Mouse (Mus musculus): ENCODE results near the gene Clint1. TPM values are rescaled to one million over a fixed set of nuclear protein-coding genes. Genes with fewer than 3 reads are reported as not detected.
"Not testable (repeated sequence)": the region's sequence is repeated elsewhere in the genome, so short reads cannot be mapped to it uniquely, and the experiment has no call there.

Clint1 gene
- total and polyA plus RNA-seq, 2 experiments from 2014 or later, result 27.6 to 34.5 TPM

GRCm38 (mm10) chr11:45866534-45866933, 14.7 kb downstream of the Clint1 start:
- no peak for TF ChIP-seq CTCF (IDR thresholded peaks at IDR 0.05)
- Histone ChIP-seq H3K4me3 (ENCODE audit: low read depth, low read length) (no peak overlapping the region), H3K4me1 (ENCODE audit: insufficient read depth, low read length) (no peaks in the 10 kb centered on the region), H3K9me3 (ENCODE audit: low read length) (no peaks in the 10 kb centered on the region), H3K27ac (ENCODE audit: low read depth, low read length) (no peak overlapping the region), H3K27me3 (ENCODE audit: insufficient read depth, low read length) (no peaks in the 10 kb centered on the region), H3K36me3 (ENCODE audit: insufficient read depth, low read length) (no peaks in the 10 kb centered on the region), H3K9ac (replicated peaks; ENCODE audit: low read length, poor library complexity, severe bottlenecking) (no peak overlapping the region), H3K4me2 (ENCODE audit: low read depth, low read length, poor library complexity, severe bottlenecking) (no peak overlapping the region)
- WGBS, result 87% methylated on average over 4 of the region's 4 CpGs
- ATAC-seq (ENCODE audit: low FRiP score) (no peak), DNase-seq (ENCODE audit: low spot score) (peak; percentile 14)

GRCm38 (mm10) chr11:45873666-45874065, 21.8 kb downstream of the Clint1 start:
- Histone ChIP-seq H3K27ac (ENCODE audit: low read depth, low read length) (no peak overlapping the region), H3K4me2 (ENCODE audit: low read depth, low read length, poor library complexity, severe bottlenecking) (no peak overlapping the region), H3K9me3 (ENCODE audit: low read length) (no peaks in the 10 kb centered on the region), H3K9ac (replicated peaks; ENCODE audit: low read length, poor library complexity, severe bottlenecking) (no peak overlapping the region), H3K27me3 (ENCODE audit: insufficient read depth, low read length) (no peaks in the 10 kb centered on the region), H3K36me3 (ENCODE audit: insufficient read depth, low read length) (no peaks in the 10 kb centered on the region), H3K4me1 (ENCODE audit: insufficient read depth, low read length) (no peaks in the 10 kb centered on the region), H3K4me3 (ENCODE audit: low read depth, low read length) (no peak overlapping the region)
- DNase-seq (ENCODE audit: low spot score), result no peak
- TF ChIP-seq CTCF (IDR thresholded peaks at IDR 0.05), result peak; percentile 40; the same call in 1 of the 2 replicates
- 80% methylated on average over 1 of the region's 1 CpGs for WGBS
- no peak for ATAC-seq (ENCODE audit: low FRiP score)

GRCm38 (mm10) chr11:45874251-45874650, 22.4 kb downstream of the Clint1 start:
- no peaks in the 10 kb centered on the region for H3K36me3 ChIP-seq (ENCODE audit: insufficient read depth, low read length)
- ATAC-seq (ENCODE audit: low FRiP score) (no peak), DNase-seq (ENCODE audit: low spot score) (no peak)
- H3K4me3 ChIP-seq (ENCODE audit: low read depth, low read length), result no peak overlapping the region
- H3K9ac ChIP-seq (replicated peaks; ENCODE audit: low read length, poor library complexity, severe bottlenecking), result no peak overlapping the region
- no peaks in the 10 kb centered on the region for H3K27me3 ChIP-seq (ENCODE audit: insufficient read depth, low read length)
- TF ChIP-seq CTCF (IDR thresholded peaks at IDR 0.05), result no peak
- no peak overlapping the region for H3K27ac ChIP-seq (ENCODE audit: low read depth, low read length)
- H3K4me1 ChIP-seq (ENCODE audit: insufficient read depth, low read length), result no peaks in the 10 kb centered on the region
- H3K9me3 ChIP-seq (ENCODE audit: low read length), result no peaks in the 10 kb centered on the region
- WGBS, result 98% methylated on average over 6 of the region's 6 CpGs
- no peak overlapping the region for H3K4me2 ChIP-seq (ENCODE audit: low read depth, low read length, poor library complexity, severe bottlenecking)

- Histone ChIP-seq H3K9ac (replicated peaks; ENCODE audit: low read length, poor library complexity, severe bottlenecking) (no peak overlapping the region), H3K27ac (ENCODE audit: low read depth, low read length) (no peak overlapping the region), H3K36me3 (ENCODE audit: insufficient read depth, low read length) (no peaks in the 10 kb centered on the region), H3K27me3 (ENCODE audit: insufficient read depth, low read length) (no peaks in the 10 kb centered on the region), H3K4me2 (ENCODE audit: low read depth, low read length, poor library complexity, severe bottlenecking) (no peak overlapping the region), H3K4me1 (ENCODE audit: insufficient read depth, low read length) (no peaks in the 10 kb centered on the region), H3K4me3 (ENCODE audit: low read depth, low read length) (no peak overlapping the region), H3K9me3 (ENCODE audit: low read length) (no peaks in the 10 kb centered on the region)
- WGBS, result 97% methylated on average over 7 of the region's 7 CpGs
- DNase-seq (ENCODE audit: low spot score) (no peak), ATAC-seq (ENCODE audit: low FRiP score) (no peak)
- no peak for TF ChIP-seq CTCF (IDR thresholded peaks at IDR 0.05)
These were observed 23.6 kb downstream of the Clint1 start for GRCm38 (mm10) chr11:45875351-45875935.

GRCm38 (mm10) chr11:45876036-45876435, 24.2 kb downstream of the Clint1 start:
- no peak for ATAC-seq (ENCODE audit: low FRiP score)
- TF ChIP-seq CTCF (IDR thresholded peaks at IDR 0.05), result no peak
- no peak overlapping the region for H3K9ac ChIP-seq (replicated peaks; ENCODE audit: low read length, poor library complexity, severe bottlenecking)
- H3K4me3 ChIP-seq (ENCODE audit: low read depth, low read length), result no peak overlapping the region
- H3K4me1 ChIP-seq (ENCODE audit: insufficient read depth, low read length), result no peaks in the 10 kb centered on the region
- no peak for DNase-seq (ENCODE audit: low spot score)
- 89% methylated on average over 2 of the region's 2 CpGs for WGBS
- H3K9me3 ChIP-seq (ENCODE audit: low read length), result no peaks in the 10 kb centered on the region
- no peaks in the 10 kb centered on the region for H3K36me3 ChIP-seq (ENCODE audit: insufficient read depth, low read length)
- H3K27ac ChIP-seq (ENCODE audit: low read depth, low read length), result no peak overlapping the region
- no peak overlapping the region for H3K4me2 ChIP-seq (ENCODE audit: low read depth, low read length, poor library complexity, severe bottlenecking)
- no peaks in the 10 kb centered on the region for H3K27me3 ChIP-seq (ENCODE audit: insufficient read depth, low read length)

GRCm38 (mm10) chr11:45879366-45879765, 27.5 kb downstream of the Clint1 start:
- WGBS, result 62% methylated on average over 4 of the region's 4 CpGs
- ATAC-seq (ENCODE audit: low FRiP score); H3K9me3 ChIP-seq (ENCODE audit: low read length); H3K4me3 ChIP-seq (ENCODE audit: low read depth, low read length); DNase-seq (ENCODE audit: low spot score); H3K9ac ChIP-seq (replicated peaks; ENCODE audit: low read length, poor library complexity, severe bottlenecking); H3K4me1 ChIP-seq (ENCODE audit: insufficient read depth, low read length); H3K27ac ChIP-seq (ENCODE audit: low read depth, low read length); H3K36me3 ChIP-seq (ENCODE audit: insufficient read depth, low read length); H3K27me3 ChIP-seq (ENCODE audit: insufficient read depth, low read length); H3K4me2 ChIP-seq (ENCODE audit: low read depth, low read length, poor library complexity, severe bottlenecking): not testable (repeated sequence)

All from midbrain, postnatal 0 days (tissue).